Mouse (Mus musculus): ENCODE results near the gene Gm20388. TPM values are rescaled to one million over a fixed set of nuclear protein-coding genes. Genes with fewer than 3 reads are reported as not detected.

Gm20388 gene
- polyA plus RNA-seq, 1 experiment from 2014 or later: 3.6 TPM

DNA sequence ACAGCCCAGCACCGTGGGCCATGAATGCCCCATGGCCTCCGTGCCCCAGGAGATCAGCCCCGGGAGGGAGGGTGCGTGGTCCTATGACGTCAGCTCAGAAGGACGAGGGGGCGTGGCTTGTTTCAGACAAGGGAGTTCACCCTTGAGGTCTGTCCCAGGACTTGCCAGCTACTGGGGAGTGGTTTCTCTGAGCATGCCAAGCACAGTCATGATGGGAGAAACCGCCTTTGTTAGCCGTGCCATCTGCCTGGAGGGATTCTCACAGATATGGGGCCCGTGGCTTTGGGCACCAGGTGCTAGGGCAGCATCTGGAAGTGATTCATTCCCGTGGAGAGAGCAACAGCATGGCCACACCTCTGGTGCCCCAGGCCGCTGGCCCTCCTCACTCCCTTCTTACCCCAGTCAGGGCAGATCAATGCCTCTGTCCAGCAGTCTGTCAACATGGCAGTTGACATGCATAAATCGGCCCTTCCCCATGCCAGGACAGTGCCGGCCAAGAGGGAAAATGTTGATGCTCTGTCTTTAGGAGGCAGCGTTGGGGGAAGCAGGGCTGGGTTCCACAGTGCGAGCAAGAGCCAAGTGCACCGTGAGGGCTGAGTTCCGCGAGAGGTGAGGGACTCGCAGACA is 2199.7 kb downstream of the Gm20388 start:
- Histone ChIP-seq H3K36me3 (replicated peaks) (no peaks in the 10 kb centered on the region), H3K27me3 (replicated peaks; ENCODE audit: low read depth, poor library complexity, severe bottlenecking) (0 out of 2 replicates have a peak, but pooled peaks cover 6% of the 10 kb centered on the region), H3K27ac (replicated peaks) (no peak overlapping the region), H3K9me3 (no peaks in the 10 kb centered on the region), H3K4me1 (peaks cover 23% of the 10 kb centered on the region), H3K4me3 (no peak overlapping the region)
- WGBS: 72% methylated on average over 20 of the region's 20 CpGs
- DNase-seq (ENCODE audit: low spot score): no peak

DNA sequence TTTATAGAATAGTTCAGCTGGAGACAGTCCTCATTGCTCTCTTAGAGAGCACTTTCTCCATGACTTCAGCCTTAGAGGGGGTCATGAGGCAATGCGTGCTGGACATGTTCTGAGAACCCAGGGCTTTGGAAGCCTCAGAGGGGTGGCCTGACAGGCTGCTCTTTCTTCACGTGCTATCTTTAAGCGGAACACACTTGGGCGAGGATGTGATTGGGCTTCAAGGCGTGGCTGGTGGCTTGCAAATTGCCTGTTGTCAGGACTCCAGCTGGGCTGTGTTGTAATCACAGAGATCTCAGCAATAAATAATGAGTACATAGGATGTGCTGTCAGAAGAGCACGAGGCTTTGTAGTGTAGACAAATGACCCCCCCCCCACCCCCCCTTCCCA is 2200.2 kb downstream of the Gm20388 start:
- no peak overlapping the region for H3K27ac ChIP-seq (replicated peaks)
- peaks cover 28% of the 10 kb centered on the region for H3K4me1 ChIP-seq
- no peaks in the 10 kb centered on the region for H3K36me3 ChIP-seq (replicated peaks)
- DNase-seq (ENCODE audit: low spot score): no peak
- no peaks in the 10 kb centered on the region for H3K9me3 ChIP-seq
- 83% methylated on average over 6 of the region's 6 CpGs for WGBS
- 0 out of 2 replicates have a peak, but pooled peaks cover 6% of the 10 kb centered on the region for H3K27me3 ChIP-seq (replicated peaks; ENCODE audit: low read depth, poor library complexity, severe bottlenecking)
- H3K4me3 ChIP-seq: no peak overlapping the region

DNA sequence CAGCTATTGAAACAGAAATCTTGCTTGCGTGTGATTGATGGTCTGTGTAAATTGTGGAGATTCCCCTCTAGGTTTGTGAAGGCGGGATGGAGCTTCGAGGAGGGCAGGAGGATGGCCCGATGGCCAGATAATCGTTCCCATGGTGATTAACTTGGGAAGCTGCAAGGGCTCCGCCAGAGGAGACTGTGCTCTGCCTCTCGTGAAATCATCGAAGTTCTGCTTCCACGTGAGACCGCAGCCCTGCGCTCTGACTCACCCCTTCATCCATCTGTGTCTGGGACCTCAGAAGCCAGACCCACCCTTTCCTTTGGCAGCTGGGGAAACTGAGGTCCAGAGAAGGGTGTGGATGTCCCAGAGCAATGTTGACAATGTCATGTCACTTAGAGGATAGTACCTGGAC is 2201.1 kb downstream of the Gm20388 start:
- H3K27me3 ChIP-seq (replicated peaks; ENCODE audit: low read depth, poor library complexity, severe bottlenecking): 0 out of 2 replicates have a peak, but pooled peaks cover 6% of the 10 kb centered on the region
- no peak overlapping the region for H3K4me3 ChIP-seq
- no peak overlapping the region for H3K27ac ChIP-seq (replicated peaks)
- H3K4me1 ChIP-seq: peaks cover 24% of the 10 kb centered on the region
- WGBS: 79% methylated on average over 11 of the region's 11 CpGs
- no peaks in the 10 kb centered on the region for H3K9me3 ChIP-seq
- no peaks in the 10 kb centered on the region for H3K36me3 ChIP-seq (replicated peaks)
- no peak for DNase-seq (ENCODE audit: low spot score)

- Histone ChIP-seq H3K4me1 (peaks cover 28% of the 10 kb centered on the region), H3K27me3 (replicated peaks; ENCODE audit: low read depth, poor library complexity, severe bottlenecking) (0 out of 2 replicates have a peak, but pooled peaks cover 6% of the 10 kb centered on the region), H3K9me3 (no peaks in the 10 kb centered on the region), H3K27ac (replicated peaks) (no peak overlapping the region), H3K36me3 (replicated peaks) (no peaks in the 10 kb centered on the region), H3K4me3 (no peak overlapping the region)
- no peak for DNase-seq (ENCODE audit: low spot score)
- WGBS: 79% methylated on average over 14 of the region's 14 CpGs
These were observed 2201.8 kb downstream of the Gm20388 start for GRCm38 (mm10) chr8:122112264-122112965.

DNA sequence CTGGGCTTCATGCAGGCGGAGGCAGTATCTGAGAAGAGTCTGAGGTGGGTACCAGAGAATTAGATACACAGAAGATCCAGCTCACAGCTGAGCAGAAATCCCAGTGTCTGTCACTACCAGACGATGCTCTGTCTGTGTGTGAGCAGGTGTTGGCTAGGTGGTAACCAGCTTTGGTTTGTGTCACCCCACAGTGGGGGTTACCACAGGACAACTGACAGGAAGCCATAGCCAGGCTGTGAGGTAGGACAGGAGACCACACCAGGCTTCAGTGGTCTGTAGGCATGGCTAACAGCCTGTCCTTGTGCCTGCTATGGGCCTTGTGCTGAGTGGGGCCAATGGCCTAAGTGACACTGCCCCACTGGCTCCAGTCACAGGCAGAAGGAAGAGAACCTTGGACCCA is 2204.2 kb downstream of the Gm20388 start:
- WGBS: 90% methylated on average over 2 of the region's 2 CpGs
- no peaks in the 10 kb centered on the region for H3K9me3 ChIP-seq
- no peak overlapping the region for H3K4me3 ChIP-seq
- H3K27ac ChIP-seq (replicated peaks): no peak overlapping the region
- 0 out of 2 replicates have a peak, but pooled peaks cover 6% of the 10 kb centered on the region for H3K27me3 ChIP-seq (replicated peaks; ENCODE audit: low read depth, poor library complexity, severe bottlenecking)
- peaks cover 43% of the 10 kb centered on the region for H3K4me1 ChIP-seq
- no peak for DNase-seq (ENCODE audit: low spot score)
- no peaks in the 10 kb centered on the region for H3K36me3 ChIP-seq (replicated peaks)

DNA sequence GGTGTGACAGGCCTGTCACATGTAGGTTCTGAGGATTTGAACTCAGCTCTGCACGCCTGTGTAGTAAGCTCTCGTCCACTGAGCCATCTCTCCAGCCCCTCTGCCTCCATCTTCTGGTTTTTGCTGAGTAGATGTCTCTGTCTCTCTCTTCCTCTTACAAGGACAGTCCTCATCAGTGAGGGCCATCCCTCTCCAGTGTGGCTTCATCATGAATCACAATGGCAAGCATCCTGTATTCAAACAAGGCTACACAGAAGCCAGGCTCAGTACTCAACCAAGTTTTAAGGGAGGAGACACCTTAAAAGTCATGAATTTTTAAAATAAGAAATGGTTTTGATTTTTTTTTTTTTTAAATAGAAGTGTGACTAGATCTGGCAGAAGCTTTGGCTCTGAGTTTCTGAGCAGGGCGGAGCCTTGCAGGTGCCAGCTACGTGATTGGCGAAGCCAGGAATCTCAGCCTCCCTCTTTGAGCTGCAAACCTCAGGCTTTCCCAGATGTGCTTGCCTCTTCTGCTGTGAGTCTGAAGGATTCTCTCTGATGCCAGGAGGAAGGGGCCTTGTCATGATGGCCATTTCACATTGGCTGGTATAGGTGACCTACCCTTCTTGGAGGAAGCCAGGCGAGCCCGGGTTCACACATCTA is 2206.2 kb downstream of the Gm20388 start:
- H3K27ac ChIP-seq (replicated peaks): no peak overlapping the region
- 89% methylated on average over 7 of the region's 7 CpGs for WGBS

DNA sequence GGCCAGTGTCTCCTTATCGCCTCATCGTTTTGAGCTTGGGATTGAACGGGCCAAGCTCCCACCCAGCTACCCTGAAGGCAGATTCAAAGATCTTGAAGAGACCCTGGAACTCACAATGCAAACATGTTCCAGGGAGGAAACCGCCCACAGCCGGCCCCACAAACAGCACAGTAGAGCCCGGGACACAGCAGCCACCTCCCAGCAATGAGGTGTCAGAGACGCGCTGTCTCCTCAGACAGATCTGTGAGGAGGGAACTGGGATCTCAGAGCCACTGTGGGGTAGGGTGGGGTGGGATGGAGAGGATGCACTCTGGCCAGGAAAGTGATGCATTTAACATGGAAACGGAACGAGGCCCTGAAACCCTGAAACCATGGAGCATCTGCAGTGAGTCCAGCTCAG is 2207.5 kb downstream of the Gm20388 start:
- WGBS: 83% methylated on average over 10 of the region's 10 CpGs

More for the DNA sequence above, 2206.2 kb downstream of the Gm20388 start:
- H3K4me3 ChIP-seq: no peak overlapping the region
- H3K9me3 ChIP-seq: no peaks in the 10 kb centered on the region
- peaks cover 38% of the 10 kb centered on the region for H3K4me1 ChIP-seq
- no peak for DNase-seq (ENCODE audit: low spot score)
- 0 out of 2 replicates have a peak, but pooled peaks cover 6% of the 10 kb centered on the region for H3K27me3 ChIP-seq (replicated peaks; ENCODE audit: low read depth, poor library complexity, severe bottlenecking)
- no peaks in the 10 kb centered on the region for H3K36me3 ChIP-seq (replicated peaks)

GRCm38 (mm10) chr8:122118536-122118935 is 2207.9 kb downstream of the Gm20388 start:
- Histone ChIP-seq H3K27me3 (replicated peaks; ENCODE audit: low read depth, poor library complexity, severe bottlenecking) (0 out of 2 replicates have a peak, but pooled peaks cover 6% of the 10 kb centered on the region), H3K27ac (replicated peaks) (no peak overlapping the region)
- DNase-seq (ENCODE audit: low spot score): no peak

More for the DNA sequence above, 2207.5 kb downstream of the Gm20388 start:
- Histone ChIP-seq H3K4me3 (no peak overlapping the region), H3K9me3 (no peaks in the 10 kb centered on the region), H3K27me3 (replicated peaks; ENCODE audit: low read depth, poor library complexity, severe bottlenecking) (0 out of 2 replicates have a peak, but pooled peaks cover 6% of the 10 kb centered on the region), H3K36me3 (replicated peaks) (no peaks in the 10 kb centered on the region), H3K4me1 (peaks cover 37% of the 10 kb centered on the region), H3K27ac (replicated peaks) (no peak overlapping the region)
- no peak for DNase-seq (ENCODE audit: low spot score)

GRCm38 (mm10) chr8:122124326-122124725 is 2213.7 kb downstream of the Gm20388 start:
- H3K27ac ChIP-seq (replicated peaks): no peak overlapping the region
- H3K9me3 ChIP-seq: peaks cover 9% of the 10 kb centered on the region; the same call in 1 of the 2 replicates
- peaks cover 20% of the 10 kb centered on the region for H3K4me1 ChIP-seq
- H3K36me3 ChIP-seq (replicated peaks): no peaks in the 10 kb centered on the region
- DNase-seq (ENCODE audit: low spot score): no peak
- no peak overlapping the region for H3K4me3 ChIP-seq
- no peaks in the 10 kb centered on the region for H3K27me3 ChIP-seq (replicated peaks; ENCODE audit: low read depth, poor library complexity, severe bottlenecking)
- WGBS: 92% methylated on average over 3 of the region's 3 CpGs

More at GRCm38 (mm10) chr8:122118536-122118935, 2207.9 kb downstream of the Gm20388 start:
- H3K4me3 ChIP-seq: no peak overlapping the region
- no peaks in the 10 kb centered on the region for H3K36me3 ChIP-seq (replicated peaks)
- H3K9me3 ChIP-seq: no peaks in the 10 kb centered on the region
- peaks cover 37% of the 10 kb centered on the region for H3K4me1 ChIP-seq
- 74% methylated on average over 15 of the region's 15 CpGs for WGBS

DNA sequence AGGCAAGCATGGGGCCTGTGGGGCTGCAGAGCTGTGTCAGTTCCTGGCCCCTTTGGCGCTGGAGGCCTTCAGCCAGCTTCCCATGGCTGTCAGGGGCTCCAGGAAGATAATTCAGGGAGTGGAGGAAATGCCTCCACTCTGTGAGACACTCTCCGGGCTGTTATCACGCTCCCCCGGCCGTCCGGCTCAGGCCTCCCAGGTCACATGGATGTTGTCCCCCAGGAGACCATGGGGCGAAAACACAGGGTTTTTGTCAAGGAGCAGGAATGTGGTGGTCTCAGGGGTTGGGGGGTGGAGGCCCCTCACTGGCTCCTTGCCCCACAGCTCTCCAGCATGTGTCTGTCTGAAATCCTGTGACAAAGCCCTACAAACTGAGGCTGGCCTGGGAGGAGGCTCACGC is 2216.0 kb downstream of the Gm20388 start:
- H3K4me3 ChIP-seq: no peak overlapping the region
- 64% methylated on average over 8 of the region's 8 CpGs for WGBS
- H3K4me1 ChIP-seq: peaks cover 25% of the 10 kb centered on the region
- peaks cover 9% of the 10 kb centered on the region; the same call in 1 of the 2 replicates for H3K9me3 ChIP-seq
- no peaks in the 10 kb centered on the region for H3K36me3 ChIP-seq (replicated peaks)
- no peaks in the 10 kb centered on the region for H3K27me3 ChIP-seq (replicated peaks; ENCODE audit: low read depth, poor library complexity, severe bottlenecking)
- H3K27ac ChIP-seq (replicated peaks): peak overlapping the region; percentile 42; the same call in 1 of the 2 replicates
- no peak for DNase-seq (ENCODE audit: low spot score)

DNA sequence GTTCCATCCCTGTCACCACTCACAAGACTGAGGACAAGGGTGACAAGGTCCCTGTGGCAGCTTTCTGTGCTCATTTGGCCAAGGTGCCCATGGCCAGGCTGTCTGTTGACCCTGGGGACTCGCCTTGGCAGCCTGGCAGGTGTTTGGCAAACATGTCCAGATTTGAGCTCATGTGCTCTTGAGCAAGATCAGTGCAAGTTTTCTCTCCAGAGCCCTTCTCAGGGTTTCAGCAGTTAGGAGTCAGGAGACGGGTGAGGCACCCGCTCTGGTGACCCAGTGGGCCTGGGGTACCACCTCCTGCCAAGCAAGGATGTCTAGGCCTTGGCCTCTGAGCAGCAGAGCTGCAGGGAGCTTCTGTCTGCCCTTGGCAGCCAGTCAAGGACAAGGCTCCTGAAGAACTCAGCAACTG is 2223.5 kb downstream of the Gm20388 start:
- DNase-seq (ENCODE audit: low spot score): no peak
- Histone ChIP-seq H3K27me3 (replicated peaks; ENCODE audit: low read depth, poor library complexity, severe bottlenecking) (0 out of 2 replicates have a peak, but pooled peaks cover 5% of the 10 kb centered on the region), H3K9me3 (no peaks in the 10 kb centered on the region), H3K36me3 (replicated peaks) (no peaks in the 10 kb centered on the region), H3K4me3 (no peak overlapping the region), H3K4me1 (peaks cover 17% of the 10 kb centered on the region), H3K27ac (replicated peaks) (no peak overlapping the region)
- WGBS: 80% methylated on average over 3 of the region's 3 CpGs

GRCm38 (mm10) chr8:122135494-122135893 is 2224.9 kb downstream of the Gm20388 start:
- Histone ChIP-seq H3K9me3 (no peaks in the 10 kb centered on the region), H3K27me3 (replicated peaks; ENCODE audit: low read depth, poor library complexity, severe bottlenecking) (0 out of 2 replicates have a peak, but pooled peaks cover 5% of the 10 kb centered on the region), H3K36me3 (replicated peaks) (no peaks in the 10 kb centered on the region), H3K4me3 (no peak overlapping the region), H3K4me1 (peaks cover 8% of the 10 kb centered on the region), H3K27ac (replicated peaks) (no peak overlapping the region)
- WGBS: 76% methylated on average over 5 of the region's 5 CpGs
- DNase-seq (ENCODE audit: low spot score): no peak

Data from embryonic facial prominence, embryonic 10.5 days (tissue).